In the genomic region with DNA sequence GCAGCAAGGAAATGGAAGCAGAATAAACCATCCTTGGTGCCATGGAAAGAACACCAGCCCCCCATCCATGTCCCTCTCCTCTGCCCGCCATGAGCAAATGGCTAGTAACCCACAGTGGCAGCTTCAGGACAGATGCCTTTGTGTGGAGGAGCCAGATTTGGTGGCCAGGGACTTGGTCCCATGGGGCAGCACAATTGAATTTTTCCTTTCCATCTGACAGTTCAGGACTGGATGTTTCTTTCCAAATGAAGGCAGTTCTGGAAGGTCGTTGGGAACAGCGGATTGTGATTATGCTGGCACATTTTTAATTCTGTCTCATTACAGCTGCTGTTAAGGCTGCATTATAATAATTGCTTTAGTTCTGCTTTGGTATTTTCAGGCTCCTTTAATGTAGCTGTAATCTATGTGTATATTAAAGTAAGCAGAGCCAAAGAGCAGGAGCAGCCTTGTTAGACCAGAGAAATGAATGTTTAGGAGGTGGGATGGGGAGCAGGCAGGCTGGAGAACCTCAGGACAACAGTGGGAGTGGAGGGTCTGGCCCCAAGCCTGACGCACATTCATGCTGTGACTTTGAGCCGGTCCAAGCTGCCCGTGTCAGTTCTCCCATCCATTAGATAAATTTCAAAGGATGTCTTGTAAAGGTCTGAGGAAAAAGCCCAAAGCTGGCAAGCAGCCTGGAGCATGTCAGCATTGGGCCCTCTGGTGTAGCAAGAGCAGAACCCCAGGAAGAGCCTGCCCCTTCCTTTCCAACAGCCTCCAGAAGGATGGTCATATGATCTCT, we compare ENCODE assay signal across 12 mouse cellular contexts. TPM values are rescaled to one million over a fixed set of nuclear protein-coding genes. Genes with fewer than 3 reads are reported as not detected.
DNase-seq lines count a peak whose midpoint lies in the region; ATAC-seq and TF ChIP-seq lines count a peak whose summit lies in the region.
"Had no signal": no experiment of that assay in that cellular context is flagged by ENCODE, and none has a peak within 500 bp of the region (broad histone marks: within the 10 kb centered on the region; RNA-seq: fewer than 3 reads in every experiment).

No protein-coding gene starts in this region.

- DNase-seq in forebrain, postnatal 0 days = peak; percentile 41
- DNase-seq in forebrain, embryonic 10.5 days (ENCODE audit: extremely low spot score, low spot score) = no peak
- DNase-seq in layer of hippocampus, postnatal 14 days (ENCODE audit: low spot score in 2 of 2) = peak; percentile 46 to 68
- no peak for DNase-seq in layer of hippocampus, adult 11-12 months (ENCODE audit: low spot score)
- DNase-seq in adrenal gland, postnatal 10 days = peak; percentile 53
- peak; percentile 40 to 45 for DNase-seq in kidney, postnatal 25 days
- no peak for DNase-seq in spleen, postnatal 10 days (ENCODE audit: low spot score in 2 of 2)
- no peak for DNase-seq in frontal cortex, postnatal 14 days (ENCODE audit: low spot score in 2 of 2)

- peak overlapping the region; percentile 50; the same call in 1 of the 2 replicates for H3K27ac ChIP-seq in forebrain, postnatal 0 days (ENCODE audit: low read depth, low read length)
- no peak overlapping the region for H3K27ac ChIP-seq in forebrain, embryonic 10.5 days
- H3K27ac ChIP-seq: limb, embryonic 13.5 days had no signal

- 30% methylated on average over 6 of the region's 6 CpGs for WGBS in forebrain, postnatal 0 days
- 94% methylated on average over 6 of the region's 6 CpGs for WGBS in forebrain, embryonic 10.5 days

- H3K4me3 ChIP-seq in forebrain, postnatal 0 days (ENCODE audit: low read depth, low read length) = no peak overlapping the region
- H3K4me3 ChIP-seq in forebrain, embryonic 10.5 days = no peak overlapping the region
- H3K4me3 ChIP-seq: limb, embryonic 13.5 days had no signal

- TF ChIP-seq CTCF in forebrain, postnatal 0 days (IDR thresholded peaks at IDR 0.05; ENCODE audit: low read depth) = no peak

- ATAC-seq in forebrain, postnatal 0 days = peak; percentile 58
- ATAC-seq: CD4-positive, CD25-positive, alpha-beta regulatory T cell, adult 4 months had no signal

- no peaks in the 10 kb centered on the region for H3K27me3 ChIP-seq in forebrain, postnatal 0 days (ENCODE audit: insufficient read depth, low read length)
- no peaks in the 10 kb centered on the region for H3K27me3 ChIP-seq in forebrain, embryonic 10.5 days (ENCODE audit: poor library complexity, severe bottlenecking)
- H3K27me3 ChIP-seq: limb, embryonic 13.5 days had no signal

- no peaks in the 10 kb centered on the region for H3K9me3 ChIP-seq in forebrain, postnatal 0 days (ENCODE audit: low read length)
- H3K9me3 ChIP-seq in forebrain, embryonic 10.5 days = no peaks in the 10 kb centered on the region
- H3K9me3 ChIP-seq: limb, embryonic 13.5 days had no signal

- no peaks in the 10 kb centered on the region for H3K36me3 ChIP-seq in forebrain, postnatal 0 days (ENCODE audit: insufficient read depth)
- H3K36me3 ChIP-seq in forebrain, embryonic 10.5 days (replicated peaks) = no peaks in the 10 kb centered on the region
- H3K36me3 ChIP-seq: limb, embryonic 13.5 days had no signal

- peaks cover 4% of the 10 kb centered on the region; the same call in 1 of the 2 replicates for H3K4me1 ChIP-seq in forebrain, postnatal 0 days (ENCODE audit: insufficient read depth)
- H3K4me1 ChIP-seq in forebrain, embryonic 10.5 days = peaks cover 6% of the 10 kb centered on the region

- H3K4me2 ChIP-seq in forebrain, postnatal 0 days (ENCODE audit: low read depth) = no peak overlapping the region
- H3K4me2 ChIP-seq: limb, embryonic 13.5 days had no signal

- no peak overlapping the region for H3K9ac ChIP-seq in forebrain, postnatal 0 days
- H3K9ac ChIP-seq: limb, embryonic 13.5 days had no signal

RNA-seq across cellular contexts. Expression of gene 1700012A03Rik, which starts 2.3 kb away (rescaled TPM):
- total RNA-seq in forebrain, postnatal 0 days (2014; rRNA removed) = not detected in 2 replicates
- polyA plus RNA-seq in forebrain, postnatal 0 days (2015; fragmentation: Nextera tagmentation; extraction: Ambion mirVana) = not detected in 2 replicates
- polyA plus RNA-seq in forebrain, embryonic 10.5 days (2016; fragmentation: Nextera tagmentation; extraction: Ambion mirVana) = not detected in 2 replicates
- not detected for total RNA-seq in layer of hippocampus, postnatal 14 days (2021)
- not detected for total RNA-seq in adrenal gland, postnatal 10 days (2021)
- total RNA-seq: heart, postnatal 36 days had no signal
- polyA plus RNA-seq: CD4-positive, CD25-positive, alpha-beta regulatory T cell, adult 4 months; cortical plate, adult 2 months; limb, embryonic 13.5 days had no signal

Comparison
In these comparisons a context has a peak if more than half of its experiments do, and no peak if none do; other contexts are left out.
1. DNase-seq: peak in forebrain, postnatal 0 days (single experiment), layer of hippocampus, postnatal 14 days (2 of 2), adrenal gland, postnatal 10 days (single experiment) and kidney, postnatal 25 days (2 of 2); none in forebrain, embryonic 10.5 days (single experiment), layer of hippocampus, adult 11-12 months (single experiment), spleen, postnatal 10 days (0 of 2) and frontal cortex, postnatal 14 days (0 of 2).